Mouse (Mus musculus): ENCODE results near the gene Tmem139. TPM values are rescaled to one million over a fixed set of nuclear protein-coding genes. Genes with fewer than 3 reads are reported as not detected.

Tmem139 gene
- polyA plus RNA-seq, 1 experiment from 2014 or later = not detected

- 64% methylated on average over 3 of the region's 3 CpGs for WGBS (ENCODE audit: insufficient replicate concordance)
- ATAC-seq = no peak
- no peaks in the 10 kb centered on the region for H3K9me3 ChIP-seq (ENCODE audit: low read length)
- no peak for TF ChIP-seq CTCF (IDR thresholded peaks at IDR 0.05; ENCODE audit: low read depth)
- TF ChIP-seq EP300 (IDR thresholded peaks at IDR 0.05; ENCODE audit: low read depth) = no peak
- H3K36me3 ChIP-seq (replicated peaks; ENCODE audit: insufficient read depth, low read length) = no peaks in the 10 kb centered on the region
- no peak overlapping the region for H3K9ac ChIP-seq (replicated peaks)
- no peaks in the 10 kb centered on the region for H3K4me1 ChIP-seq (ENCODE audit: insufficient read depth)
- H3K27me3 ChIP-seq (ENCODE audit: insufficient read depth, low read length) = no peaks in the 10 kb centered on the region
- H3K27ac ChIP-seq (ENCODE audit: low read depth) = no peak overlapping the region
- DNase-seq = no peak
- no peak overlapping the region for H3K4me3 ChIP-seq (ENCODE audit: low read depth, low read length)
- no peak overlapping the region for H3K4me2 ChIP-seq (ENCODE audit: low read depth, low read length)
These were observed 33.9 kb downstream of the Tmem139 start for GRCm38 (mm10) chr6:42295549-42296094.

GRCm38 (mm10) chr6:42299362-42299761, 37.6 kb downstream of the Tmem139 start:
- no peak for TF ChIP-seq EP300 (IDR thresholded peaks at IDR 0.05; ENCODE audit: low read depth)
- TF ChIP-seq CTCF (IDR thresholded peaks at IDR 0.05; ENCODE audit: low read depth) = no peak
- Histone ChIP-seq H3K36me3 (replicated peaks; ENCODE audit: insufficient read depth, low read length) (no peaks in the 10 kb centered on the region), H3K4me2 (ENCODE audit: low read depth, low read length) (no peak overlapping the region; the same call in 1 of the 2 replicates), H3K4me1 (ENCODE audit: insufficient read depth) (no peaks in the 10 kb centered on the region), H3K27ac (ENCODE audit: low read depth) (no peak overlapping the region), H3K4me3 (ENCODE audit: low read depth, low read length) (no peak overlapping the region), H3K9me3 (ENCODE audit: low read length) (no peaks in the 10 kb centered on the region), H3K9ac (replicated peaks) (no peak overlapping the region), H3K27me3 (ENCODE audit: insufficient read depth, low read length) (no peaks in the 10 kb centered on the region)
- DNase-seq = no peak
- ATAC-seq = 0 out of 2 replicates have a peak, but pooled peaks have one; percentile 29
- WGBS (ENCODE audit: insufficient replicate concordance) = 34% methylated on average over 5 of the region's 5 CpGs

- Histone ChIP-seq H3K9ac (replicated peaks) (no peak overlapping the region), H3K4me2 (ENCODE audit: low read depth, low read length) (no peak overlapping the region), H3K4me1 (ENCODE audit: insufficient read depth) (no peaks in the 10 kb centered on the region), H3K27me3 (ENCODE audit: insufficient read depth, low read length) (no peaks in the 10 kb centered on the region), H3K9me3 (ENCODE audit: low read length) (no peaks in the 10 kb centered on the region), H3K4me3 (ENCODE audit: low read depth, low read length) (no peak overlapping the region), H3K27ac (ENCODE audit: low read depth) (no peak overlapping the region), H3K36me3 (replicated peaks; ENCODE audit: insufficient read depth, low read length) (no peaks in the 10 kb centered on the region)
- ATAC-seq = no peak
- TF ChIP-seq CTCF (IDR thresholded peaks at IDR 0.05; ENCODE audit: low read depth) (peak; percentile 47), EP300 (IDR thresholded peaks at IDR 0.05; ENCODE audit: low read depth) (no peak)
- 37% methylated on average over 8 of the region's 8 CpGs for WGBS (ENCODE audit: insufficient replicate concordance)
- no peak for DNase-seq
These were observed 48.1 kb downstream of the Tmem139 start for GRCm38 (mm10) chr6:42309816-42310378.

DNA sequence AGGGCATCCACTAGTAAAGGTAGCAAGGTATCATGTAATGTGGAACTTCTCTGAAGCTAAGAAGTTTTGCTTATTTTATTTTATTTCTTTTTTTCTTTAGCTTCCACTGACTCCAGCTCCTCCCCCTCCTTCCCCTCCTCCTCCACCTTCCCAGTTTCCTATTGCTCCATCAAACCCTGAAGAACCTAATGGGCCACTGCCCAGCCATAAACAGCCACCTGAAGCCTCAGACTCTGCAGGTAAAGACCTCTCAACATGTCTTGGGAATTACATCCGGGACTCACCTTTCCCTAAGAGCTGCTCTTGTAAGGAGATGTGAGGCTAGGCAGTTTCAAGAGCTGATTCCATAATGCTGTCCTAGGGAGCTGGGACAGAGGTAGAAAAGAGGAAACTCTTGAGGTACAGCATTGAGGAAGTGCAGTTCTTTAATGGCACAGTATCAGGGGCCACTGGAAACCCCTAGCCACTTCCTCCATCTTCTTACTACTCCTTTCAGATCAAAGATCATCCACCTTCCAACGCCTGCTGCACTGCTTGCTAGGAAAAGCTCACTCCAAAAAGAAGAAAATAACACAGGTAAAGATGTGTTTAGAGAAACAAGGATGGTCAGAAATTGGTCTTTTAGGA, 48.8 kb downstream of the Tmem139 start:
- Histone ChIP-seq H3K36me3 (replicated peaks; ENCODE audit: insufficient read depth, low read length) (no peaks in the 10 kb centered on the region), H3K4me2 (ENCODE audit: low read depth, low read length) (no peak overlapping the region), H3K4me1 (ENCODE audit: insufficient read depth) (no peaks in the 10 kb centered on the region), H3K4me3 (ENCODE audit: low read depth, low read length) (no peak overlapping the region), H3K27me3 (ENCODE audit: insufficient read depth, low read length) (no peaks in the 10 kb centered on the region), H3K9me3 (ENCODE audit: low read length) (no peaks in the 10 kb centered on the region), H3K9ac (replicated peaks) (no peak overlapping the region), H3K27ac (ENCODE audit: low read depth) (no peak overlapping the region)
- 56% methylated on average over 2 of the region's 2 CpGs for WGBS (ENCODE audit: insufficient replicate concordance)
- ATAC-seq (no peak), DNase-seq (no peak)
- TF ChIP-seq CTCF (IDR thresholded peaks at IDR 0.05; ENCODE audit: low read depth) = no peak
- TF ChIP-seq EP300 (IDR thresholded peaks at IDR 0.05; ENCODE audit: low read depth) = no peak

Other genes starting within 250 kb of the Tmem139 start
- gene Sva, start 223.6 kb upstream of the Tmem139 start, polyA plus RNA-seq (2015; fragmentation: Nextera tagmentation; extraction: Ambion mirVana) = not detected in 2 replicates
- not detected in 2 replicates for gene Tas2r139, start 121.0 kb upstream of the Tmem139 start, polyA plus RNA-seq (2015; fragmentation: Nextera tagmentation; extraction: Ambion mirVana)
- not detected in 2 replicates for gene Tas2r144, start 46.6 kb upstream of the Tmem139 start, polyA plus RNA-seq (2015; fragmentation: Nextera tagmentation; extraction: Ambion mirVana)
- 20.5 and 26.7 TPM in 2 replicates for gene Gstk1, start 16.0 kb upstream of the Tmem139 start, polyA plus RNA-seq (2015; fragmentation: Nextera tagmentation; extraction: Ambion mirVana)
- 10.3 and 11.1 TPM in 2 replicates for gene Casp2, start 3.0 kb downstream of the Tmem139 start, polyA plus RNA-seq (2015; fragmentation: Nextera tagmentation; extraction: Ambion mirVana)
- gene Clcn1, start 24.7 kb downstream of the Tmem139 start, polyA plus RNA-seq (2015; fragmentation: Nextera tagmentation; extraction: Ambion mirVana) = 0.09 TPM in 1 of 2 replicates, not detected in the other
- gene Fam131b, start 62.7 kb downstream of the Tmem139 start, polyA plus RNA-seq (2015; fragmentation: Nextera tagmentation; extraction: Ambion mirVana) = not detected in 2 replicates
- gene Zyx, start 87.7 kb downstream of the Tmem139 start, polyA plus RNA-seq (2015; fragmentation: Nextera tagmentation; extraction: Ambion mirVana) = 55.3 and 57.8 TPM in 2 replicates
- 16.8 and 18.7 TPM in 2 replicates for gene Epha1, start 111.3 kb downstream of the Tmem139 start, polyA plus RNA-seq (2015; fragmentation: Nextera tagmentation; extraction: Ambion mirVana)
- not detected in 2 replicates for gene Tas2r143, start 138.3 kb downstream of the Tmem139 start, polyA plus RNA-seq (2015; fragmentation: Nextera tagmentation; extraction: Ambion mirVana)
- gene Tas2r135, start 143.5 kb downstream of the Tmem139 start, polyA plus RNA-seq (2015; fragmentation: Nextera tagmentation; extraction: Ambion mirVana) = not detected in 2 replicates
- gene Tas2r126, start 172.6 kb downstream of the Tmem139 start, polyA plus RNA-seq (2015; fragmentation: Nextera tagmentation; extraction: Ambion mirVana) = not detected in 2 replicates
- not detected in 2 replicates for gene Olfr458, start 203.2 kb downstream of the Tmem139 start, polyA plus RNA-seq (2015; fragmentation: Nextera tagmentation; extraction: Ambion mirVana)
- gene Olfr457, start 214.4 kb downstream of the Tmem139 start, polyA plus RNA-seq (2015; fragmentation: Nextera tagmentation; extraction: Ambion mirVana) = not detected in 2 replicates
- not detected in 2 replicates for gene Olfr456, start 225.2 kb downstream of the Tmem139 start, polyA plus RNA-seq (2015; fragmentation: Nextera tagmentation; extraction: Ambion mirVana)

Data from liver, postnatal 0 days (tissue).